Mouse (Mus musculus) brain, embryonic 18.5 days (tissue): ENCODE data around the gene Acy3.
"Not testable (repeated sequence)": the region's sequence is repeated elsewhere in the genome, so short reads cannot be mapped to it uniquely, and the experiment has no call there.

ENCODE experiments used
- DNase-seq: peaks from one replicate; pipeline ENCODE4 v3.0.0-alpha.2; 2012; ENCODE audit warnings: low read depth, low spot score

Gene Acy3

DNA sequence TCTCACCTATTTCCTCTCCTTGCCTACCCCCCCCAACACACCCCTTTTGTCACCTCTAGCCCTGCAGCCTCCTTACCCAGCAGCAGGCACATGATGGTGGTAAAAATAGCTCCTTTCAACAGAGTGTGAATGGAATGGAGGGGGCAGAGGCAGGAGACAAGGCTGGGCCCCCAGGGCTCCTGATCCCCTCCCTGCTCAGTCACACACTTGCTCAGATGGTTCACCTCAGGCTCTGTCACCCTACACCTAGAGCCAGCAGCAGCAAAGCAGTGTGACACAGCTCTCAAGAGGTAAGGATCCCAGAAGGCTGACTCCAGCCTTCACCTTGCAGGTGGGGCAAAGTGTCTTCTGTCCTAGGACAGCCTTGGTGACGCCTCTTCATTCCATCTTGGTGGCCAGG, 16.7 kb downstream of the Acy3 start, which contains the start of gene Doc2g:
Gene Doc2g, plus strand, starts transcription at position 202 of the 400 bp plus-strand sequence.
- DNase-seq, result no peak

DNA sequence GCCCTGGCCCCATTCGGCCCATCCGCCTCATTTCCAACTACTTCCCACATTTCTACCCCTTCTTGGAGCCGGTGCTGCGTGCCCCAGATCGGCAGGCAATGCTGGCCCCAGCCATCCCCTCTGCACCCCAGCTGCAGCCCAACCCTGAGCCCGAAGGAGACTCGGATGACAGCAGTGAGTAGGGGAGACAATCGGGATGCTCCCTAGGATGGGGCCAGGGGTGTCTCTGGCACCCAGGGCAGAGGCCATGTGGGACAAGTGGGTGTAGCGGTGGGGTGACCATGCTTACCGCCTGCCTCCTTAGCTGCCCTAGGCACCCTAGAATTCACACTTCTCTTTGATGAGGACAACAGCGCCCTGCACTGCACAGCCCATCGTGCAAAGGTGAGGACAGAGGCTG, 17.3 kb downstream of the Acy3 start:
- no peak for DNase-seq

DNA sequence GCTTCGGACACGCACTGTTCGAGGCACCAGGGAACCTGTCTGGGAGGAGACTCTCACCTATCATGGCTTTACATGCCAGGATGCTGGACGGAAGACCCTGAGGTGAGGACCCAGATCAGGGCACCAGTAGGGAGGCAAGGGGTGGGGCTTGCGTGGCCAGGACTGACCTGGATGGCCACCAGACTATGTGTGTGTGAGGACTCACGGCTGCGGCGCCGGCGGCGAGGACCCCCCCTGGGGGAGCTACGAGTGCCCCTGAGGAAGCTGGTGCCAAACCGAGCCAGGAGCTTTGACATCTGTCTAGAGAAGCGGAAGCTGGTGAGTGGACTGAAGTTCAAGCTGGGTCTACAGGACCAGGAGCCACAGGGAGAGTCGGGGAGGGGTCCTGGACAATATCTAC, 18.0 kb downstream of the Acy3 start:
- DNase-seq, result no peak

DNA sequence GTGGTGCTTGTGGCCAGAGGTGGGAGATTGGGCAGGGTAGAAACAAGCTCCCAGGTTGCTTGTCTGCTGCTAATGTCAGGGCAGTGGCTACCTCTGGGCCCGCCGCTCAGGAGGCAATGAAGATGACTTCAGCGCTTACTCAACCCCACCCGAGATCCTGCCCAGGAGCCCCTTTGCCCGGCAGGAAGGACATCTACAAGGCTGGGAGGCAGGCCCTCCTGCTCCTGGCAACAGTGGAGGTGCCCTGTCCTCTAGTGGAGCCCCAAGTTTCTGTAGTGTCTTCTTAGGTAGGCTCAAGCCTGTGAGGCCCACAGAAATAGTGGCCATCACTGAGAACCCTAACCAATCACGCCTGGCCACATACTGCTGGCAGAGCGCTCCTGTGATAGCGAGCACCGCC, 18.7 kb downstream of the Acy3 start:
- DNase-seq, result no peak

DNA sequence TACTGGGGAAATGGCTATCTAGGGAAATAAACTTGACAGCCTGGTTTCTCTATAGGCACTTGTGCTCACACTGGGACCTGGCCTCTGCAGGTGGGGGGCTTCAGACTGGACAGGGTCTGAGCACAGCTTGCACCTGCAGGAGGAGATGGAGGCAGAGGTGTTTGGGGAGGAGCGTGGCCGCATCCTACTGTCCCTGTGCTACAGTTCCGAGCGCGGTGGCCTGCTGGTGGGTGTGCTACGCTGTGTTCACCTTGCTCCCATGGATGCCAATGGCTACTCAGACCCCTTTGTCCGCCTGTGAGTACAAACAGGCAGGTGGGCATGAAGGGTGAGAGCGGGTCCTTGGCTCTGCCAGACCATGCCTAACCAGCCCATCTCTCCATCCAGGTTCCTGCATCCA, 19.6 kb downstream of the Acy3 start:
- no peak for DNase-seq

DNA sequence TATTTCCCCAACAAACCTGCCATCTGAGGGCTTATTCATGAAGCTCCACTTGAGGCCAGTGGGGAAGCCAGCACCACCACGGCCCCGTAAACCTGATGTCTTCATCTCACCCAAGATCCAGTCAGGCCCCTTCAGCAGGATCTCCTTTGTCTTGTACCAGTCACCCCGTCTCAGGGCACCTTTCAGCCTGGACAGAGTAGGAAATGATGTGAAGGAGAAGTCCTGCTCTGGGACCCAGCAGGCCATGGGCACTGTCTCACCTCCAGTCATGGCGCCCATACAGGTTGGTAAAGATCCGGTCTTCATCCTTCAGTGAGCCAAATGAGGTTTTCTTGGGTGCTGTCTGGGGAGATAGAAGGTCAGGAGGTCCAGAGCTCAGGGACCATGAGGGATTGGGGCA, 24.7 kb downstream of the Acy3 start:
- DNase-seq, result no peak

DNA sequence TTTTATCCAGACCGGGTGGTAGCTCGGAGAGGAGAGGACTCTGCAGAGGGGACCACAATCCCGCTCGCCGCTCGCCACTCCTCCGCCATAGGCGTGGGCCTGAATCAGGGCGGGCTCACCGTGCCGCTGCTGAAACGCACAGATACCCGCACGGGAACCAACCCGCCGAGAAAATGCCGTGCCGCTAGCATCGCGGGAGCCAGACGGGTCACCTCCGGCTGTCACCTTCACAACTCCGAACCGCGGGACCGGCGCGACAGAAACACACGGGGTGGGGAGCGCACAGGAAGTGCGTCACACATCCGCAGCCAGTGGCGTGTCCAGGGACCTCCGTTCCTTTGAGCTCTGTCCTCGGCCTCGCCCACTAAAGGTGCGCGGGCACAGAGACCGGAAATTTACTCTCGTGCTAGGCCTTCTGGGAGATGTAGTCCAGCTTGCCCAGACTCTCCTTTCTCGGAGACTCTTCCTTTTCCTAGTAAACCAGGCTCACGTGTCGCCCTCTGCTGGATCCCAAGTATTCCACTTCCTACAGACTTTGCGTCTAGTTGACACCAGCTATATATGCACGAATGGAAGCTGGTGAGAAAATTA, 26.2 kb downstream of the Acy3 start, which contains the start of gene Ndufv1:
Gene Ndufv1, minus strand, starts transcription at position 375 of the 591 bp plus-strand sequence.
- peak; percentile 97 for DNase-seq

DNA sequence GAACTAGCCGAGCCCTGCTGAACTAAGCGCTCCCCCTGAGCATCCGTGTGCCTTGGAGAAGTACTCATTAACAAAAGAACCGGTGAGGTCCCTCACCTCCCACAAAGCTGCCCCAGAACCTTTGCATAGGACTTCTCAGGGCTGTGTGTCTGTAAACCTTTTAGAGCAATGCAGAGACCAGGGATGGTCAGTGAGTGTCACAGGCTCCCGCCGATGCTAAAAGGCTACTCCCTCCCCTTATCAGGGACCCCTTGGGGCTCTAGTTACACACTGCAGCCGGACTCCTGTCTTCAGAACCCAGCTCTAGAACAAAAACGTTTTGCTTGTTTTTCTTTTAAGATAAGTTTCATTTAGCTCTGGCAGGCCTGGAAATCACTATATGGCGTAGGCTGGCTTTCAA, 26.7 kb downstream of the Acy3 start:
- no peak for DNase-seq

DNA sequence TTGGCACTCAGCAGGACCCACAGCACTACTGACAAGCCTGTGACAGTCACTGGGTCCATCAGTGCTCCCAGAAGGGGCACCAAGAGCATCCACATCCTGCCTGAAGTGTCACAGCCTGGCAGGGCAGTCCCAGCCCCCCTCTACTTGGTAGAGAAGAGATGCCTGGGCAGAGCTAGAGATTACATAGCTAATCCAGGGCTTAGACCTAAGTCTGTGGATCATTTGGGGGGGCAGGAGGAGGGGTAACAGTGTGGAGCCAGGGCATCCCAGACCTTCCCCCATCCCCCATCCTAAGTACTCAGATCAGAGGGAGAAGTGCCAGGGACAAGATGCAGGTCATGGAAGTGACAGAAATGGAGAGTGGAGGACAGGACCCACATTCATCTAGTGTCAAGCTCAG, 28.4 kb downstream of the Acy3 start:
- DNase-seq, result no peak

DNA sequence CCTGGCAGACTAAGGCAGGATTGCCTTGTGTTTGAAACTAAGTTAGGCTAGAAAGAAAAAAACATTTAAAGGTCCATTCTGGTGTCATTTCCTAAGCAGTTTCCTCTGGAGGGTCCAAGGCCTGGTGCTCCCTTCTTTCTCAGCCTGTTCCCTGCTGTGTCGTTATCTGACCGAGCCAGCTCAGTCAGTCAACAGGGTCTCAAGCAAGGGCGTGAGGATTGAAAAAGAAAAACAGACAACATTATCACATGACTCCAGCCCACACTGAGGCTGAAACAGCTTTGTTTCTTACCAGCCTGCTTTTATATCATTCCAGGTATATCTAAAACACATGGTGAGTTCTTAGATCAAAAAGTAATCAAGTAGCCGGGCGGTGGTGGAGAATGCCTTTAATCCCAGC, 29.3 kb downstream of the Acy3 start:
- DNase-seq, result no peak

DNA sequence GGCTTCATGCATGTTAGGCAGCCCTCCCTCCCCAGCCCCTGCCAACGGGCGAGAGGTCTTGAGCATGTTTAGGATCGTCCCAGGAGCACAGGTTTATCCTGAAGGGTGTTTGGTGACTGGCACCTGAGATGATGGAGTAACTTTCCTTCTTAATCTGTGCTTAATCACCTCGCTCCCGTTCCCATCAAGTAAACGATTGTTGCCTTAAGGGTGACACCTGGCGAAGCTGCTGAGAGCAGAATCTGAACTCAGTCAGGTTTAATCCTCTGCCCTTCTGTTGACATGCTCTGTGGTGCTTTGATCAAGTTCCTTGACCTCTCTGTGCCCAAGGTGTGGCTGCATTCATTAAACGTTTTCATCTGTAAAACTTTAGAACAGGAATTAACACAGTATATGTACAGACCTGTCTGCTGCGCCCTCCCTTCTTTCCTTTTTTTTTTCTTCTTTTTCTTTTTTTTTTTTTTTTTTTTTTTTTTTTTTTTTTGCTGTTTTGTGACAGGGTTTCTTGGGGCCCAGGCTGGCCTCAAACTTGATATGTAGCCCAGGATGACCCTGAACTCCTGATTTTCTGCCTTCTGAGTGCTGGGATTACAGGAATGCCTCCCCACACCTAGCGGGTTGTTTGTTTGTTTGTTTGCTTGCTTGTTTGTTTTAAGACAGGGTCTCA, 31.7 kb downstream of the Acy3 start:
- DNase-seq, result no peak

DNA sequence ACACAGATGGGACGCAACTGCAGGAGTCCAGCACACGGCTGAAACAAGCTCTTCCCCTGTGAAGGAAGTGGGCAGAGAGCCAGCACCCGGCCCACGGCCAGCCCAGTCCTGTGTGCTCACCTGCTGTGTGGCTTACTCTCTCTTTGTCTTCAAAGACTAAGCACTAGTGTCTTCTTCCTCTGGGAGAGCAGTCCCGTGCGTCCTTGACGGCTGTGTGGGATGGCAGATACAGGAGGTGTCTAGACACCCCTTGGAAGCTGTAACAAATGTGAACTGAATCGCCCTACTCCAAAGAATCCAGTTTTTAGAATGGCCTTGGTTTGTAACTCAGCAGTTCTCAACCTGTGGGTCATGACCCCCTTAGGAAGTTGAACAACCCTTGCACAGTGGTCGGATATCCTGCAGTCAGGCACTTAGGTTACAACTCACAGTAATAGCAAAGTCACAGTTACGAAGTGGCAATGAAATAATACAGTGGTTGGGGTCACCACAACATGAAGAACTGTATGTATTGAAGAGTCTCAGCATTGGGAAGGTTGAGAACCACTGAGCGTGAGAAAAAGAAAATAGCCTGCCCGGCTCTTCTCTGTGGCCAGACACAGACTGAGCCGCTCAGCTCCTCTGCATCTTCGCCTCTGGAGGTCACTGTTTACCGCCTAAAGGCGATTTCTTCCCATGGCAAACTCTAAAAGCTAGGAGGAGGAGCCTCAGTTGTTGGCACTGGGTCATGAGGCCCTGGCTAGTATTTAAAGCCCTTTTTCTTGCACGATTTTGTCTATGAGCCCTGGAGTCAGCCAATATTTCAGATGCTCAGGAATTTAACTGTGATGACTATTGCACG, 32.6 kb downstream of the Acy3 start:
- peak; percentile 46 for DNase-seq

DNA sequence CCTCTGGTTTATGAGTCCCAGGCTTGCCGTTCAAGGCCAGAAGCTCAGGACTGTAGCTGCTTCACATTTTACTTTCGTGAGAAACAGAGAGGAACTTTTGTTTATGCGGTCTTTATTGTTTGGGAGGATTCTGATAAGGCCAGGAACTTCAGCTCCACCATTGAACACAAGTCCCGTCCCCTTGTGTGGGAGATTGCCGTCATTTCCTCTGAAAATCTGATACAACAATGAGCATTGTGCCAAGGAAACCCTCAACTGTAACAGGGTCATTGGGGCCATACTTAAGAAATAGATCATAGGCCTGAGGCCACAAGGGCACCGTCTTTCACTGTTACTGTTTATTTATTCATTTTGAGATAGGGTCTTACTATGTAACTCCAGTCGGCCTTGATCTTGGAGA, 36.8 kb downstream of the Acy3 start:
- no peak for DNase-seq

DNA sequence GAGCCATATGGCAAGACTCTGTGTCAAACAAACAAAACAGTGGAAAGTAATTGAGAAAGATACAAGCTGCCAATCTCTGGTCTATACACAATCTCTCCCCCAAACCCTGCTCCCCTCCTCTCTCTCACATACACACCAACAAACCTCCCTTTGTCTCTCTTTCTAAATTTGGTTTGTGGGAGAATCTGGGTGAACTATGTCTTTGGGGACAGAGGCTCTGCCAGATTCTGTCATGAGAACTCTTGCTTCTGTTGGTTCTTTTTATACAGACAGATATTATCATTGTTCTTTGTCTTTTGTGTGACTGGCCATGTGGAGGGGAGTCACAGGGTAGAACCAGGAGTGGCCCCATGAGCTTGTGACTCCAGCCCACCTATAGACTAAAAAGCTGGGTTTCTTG, 41.2 kb downstream of the Acy3 start:
- DNase-seq, result no peak

DNA sequence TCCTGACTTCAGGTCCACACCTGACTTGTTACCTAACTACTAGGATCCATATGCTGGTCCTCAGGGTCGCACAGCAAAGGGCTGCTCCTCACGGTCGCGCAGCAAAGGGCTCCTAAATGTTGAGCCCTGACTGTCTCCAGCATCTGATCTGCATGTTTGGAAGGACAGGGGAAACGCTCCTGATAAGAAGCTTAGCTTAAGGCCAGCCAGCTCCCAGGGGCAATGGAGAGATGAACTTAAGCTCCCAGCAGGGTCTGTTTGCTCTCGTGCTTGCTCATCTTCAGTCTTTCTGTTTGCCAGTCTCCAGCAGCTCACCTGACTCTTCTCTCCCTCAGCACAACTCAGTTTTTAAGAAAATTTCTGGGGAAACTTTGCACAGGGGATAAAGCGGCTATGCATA, 46.3 kb downstream of the Acy3 start:
- no peak for DNase-seq

DNA sequence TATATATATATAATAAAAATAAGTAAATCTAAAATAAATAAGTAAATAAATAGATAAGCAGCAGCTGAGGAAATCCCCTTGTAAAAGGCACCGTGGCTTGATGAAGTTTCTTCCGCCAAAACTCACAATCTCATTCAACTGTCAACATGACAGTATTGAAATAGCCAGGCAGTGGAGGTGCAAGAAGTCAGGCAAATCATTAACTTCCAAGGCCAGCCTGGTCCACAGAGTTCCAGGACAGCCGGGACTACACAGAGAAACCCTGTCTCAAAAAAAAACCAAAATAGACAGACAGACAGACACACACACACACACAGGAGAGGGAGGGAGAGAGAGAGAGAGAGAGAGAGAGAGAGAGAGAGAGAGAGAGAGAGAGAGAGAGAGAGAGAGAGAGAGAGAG, 46.9 kb downstream of the Acy3 start:
- DNase-seq, result no peak

DNA sequence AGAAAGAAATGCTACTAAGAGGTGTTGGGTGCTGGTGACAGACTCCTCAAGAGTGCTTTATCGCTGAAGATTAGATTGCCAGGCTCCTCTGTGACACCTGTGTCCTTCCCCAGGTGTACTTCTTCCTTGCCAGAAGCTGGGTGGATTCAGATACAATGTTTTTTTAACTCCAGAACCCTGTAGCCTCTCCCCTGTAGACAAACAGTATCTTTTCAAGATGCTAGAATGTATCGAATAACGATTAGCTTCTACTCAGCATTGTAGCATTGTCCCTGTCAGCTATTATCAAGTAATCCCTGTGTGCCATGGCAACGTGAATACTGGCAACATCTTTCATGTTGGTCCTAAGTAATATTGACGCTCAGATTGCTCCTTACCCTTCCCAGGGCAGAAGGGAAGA, 47.4 kb downstream of the Acy3 start:
- DNase-seq, result no peak

DNA sequence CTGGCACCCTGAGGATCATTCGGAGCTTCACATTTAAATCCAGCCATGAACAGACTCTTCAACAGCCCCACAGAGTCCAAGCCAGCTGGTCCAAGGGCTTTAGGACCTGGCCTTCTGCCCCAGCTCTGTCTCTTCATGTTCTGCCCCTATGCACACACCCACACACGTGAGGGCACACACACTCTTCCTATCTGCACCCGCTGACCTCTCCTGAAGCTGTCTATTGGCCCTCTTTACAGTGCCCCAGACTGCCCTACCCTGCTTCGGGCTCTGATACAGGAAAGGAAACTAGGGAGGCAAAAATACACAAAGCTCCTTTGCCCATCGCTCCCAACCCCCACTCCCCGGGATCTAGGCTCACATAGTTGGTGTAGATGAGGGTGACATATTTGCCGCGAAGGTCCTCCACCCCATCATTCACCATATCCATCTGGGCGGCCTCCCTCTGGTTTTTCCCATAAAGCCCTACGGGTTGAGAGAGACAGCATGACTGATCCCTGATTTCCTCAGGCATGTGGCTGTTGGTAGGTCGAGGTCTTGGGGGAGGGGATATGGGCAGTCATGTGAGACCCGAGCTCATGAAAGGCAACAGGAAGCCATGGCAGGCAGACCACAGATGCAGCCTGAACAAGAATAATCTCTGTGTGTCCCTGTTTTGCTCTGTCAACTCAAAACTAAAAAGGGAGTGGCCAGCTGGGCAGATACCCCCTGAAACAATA, 50.1 kb downstream of the Acy3 start:
- no peak for DNase-seq

DNA sequence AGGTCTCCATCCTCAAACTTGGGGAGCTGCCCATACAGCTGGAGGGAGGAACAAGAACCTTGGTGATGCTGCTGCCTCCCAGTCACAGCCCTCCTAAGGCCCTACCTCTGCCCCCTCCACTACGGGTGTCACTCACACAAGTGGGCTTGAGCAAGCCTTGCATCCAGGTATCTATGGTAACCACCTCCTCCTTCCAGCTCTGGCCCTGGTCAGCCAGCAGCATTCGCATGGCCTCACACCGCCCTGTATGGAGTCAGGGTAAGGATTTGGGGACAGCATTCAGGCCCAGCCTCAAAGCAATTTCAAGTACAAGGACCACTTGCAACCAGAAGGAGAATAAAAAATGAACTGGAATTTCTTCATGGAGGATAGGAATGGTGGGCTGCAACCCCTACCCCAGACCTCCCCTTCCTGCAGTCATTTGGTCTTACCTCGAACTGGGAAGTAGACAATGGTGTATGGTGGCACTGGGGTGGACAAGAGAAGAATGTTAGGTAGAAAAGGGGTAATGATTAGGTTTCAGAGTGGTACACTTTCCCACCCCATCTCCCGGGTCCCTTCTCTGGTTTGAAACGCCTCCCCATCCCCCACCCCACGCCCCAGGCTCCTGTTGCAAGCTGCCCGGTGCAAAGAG, 50.9 kb downstream of the Acy3 start:
- not testable (repeated sequence) for DNase-seq

DNA sequence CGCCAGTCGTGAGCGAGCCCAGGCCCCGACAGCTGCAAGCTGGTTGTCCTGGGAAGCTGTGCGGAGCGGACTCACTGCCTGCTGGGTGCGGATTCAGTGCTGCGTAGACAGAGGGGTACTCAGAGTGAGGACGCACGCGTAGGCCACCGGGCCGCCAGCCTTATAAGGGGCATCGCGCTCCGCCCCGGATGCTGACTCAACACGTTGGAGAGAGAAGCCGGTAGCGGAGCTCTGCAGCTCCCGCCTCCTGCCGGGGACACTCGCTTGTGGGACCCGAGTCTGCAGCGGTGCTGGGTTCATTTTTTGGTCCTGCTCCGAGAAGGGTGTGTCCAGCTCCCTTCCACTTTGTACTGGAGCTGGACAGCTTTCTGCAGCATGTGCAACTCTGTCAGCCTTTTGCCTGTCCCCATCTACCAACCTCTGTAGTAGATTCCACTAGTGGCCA, 51.4 kb downstream of the Acy3 start, which contains the start of gene Gstp1:
Gene Gstp1, minus strand, starts transcription at position 198 of the 445 bp plus-strand sequence.
- peak; percentile 59 for DNase-seq
